Mouse (Mus musculus): ENCODE results near the gene Setx. TPM values are rescaled to one million over a fixed set of nuclear protein-coding genes. Genes with fewer than 3 reads are reported as not detected.

Setx gene
- total and polyA plus RNA-seq, 2 experiments, result 1.8 to 13.6 TPM

DNA sequence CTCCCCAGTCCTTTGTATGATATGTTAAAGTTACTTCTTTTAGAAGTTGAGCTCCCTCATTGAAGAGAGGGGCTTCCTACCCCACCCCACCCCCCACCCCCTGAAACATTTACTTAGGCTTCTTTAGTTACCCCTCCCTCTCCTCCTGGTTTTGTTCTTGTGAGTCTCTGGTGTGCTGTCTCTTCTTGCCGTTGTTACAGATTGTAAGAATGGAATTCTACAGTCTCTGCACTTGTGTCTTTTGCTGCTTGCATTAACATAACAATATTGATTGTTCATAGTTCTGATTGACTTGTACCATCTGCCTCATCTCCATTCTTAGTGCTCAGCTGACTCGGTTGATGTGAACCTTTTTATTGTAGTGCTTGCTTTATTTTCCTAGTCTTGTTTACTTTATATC lies 28.0 kb downstream of the Setx start:
- no peaks in the 10 kb centered on the region for H3K4me1 ChIP-seq (ENCODE audit: control insufficient read depth, insufficient read depth, low read length)
- H3K79me2 ChIP-seq (ENCODE audit: control insufficient read depth, insufficient read depth, low read length), result no peaks in the 10 kb centered on the region
- H3K4me3 ChIP-seq (ENCODE audit: insufficient read depth, low read depth, low read length), result no peak overlapping the region
- H3K27me3 ChIP-seq (ENCODE audit: control insufficient read depth, insufficient read depth, low read length), result no peaks in the 10 kb centered on the region
- WGBS, result 86% methylated on average over 2 of the region's 2 CpGs
- H3K36me3 ChIP-seq (ENCODE audit: control insufficient read depth, insufficient read depth, low read length), result peaks cover 50% of the 10 kb centered on the region
- no peak overlapping the region for H3K27ac ChIP-seq (replicated peaks; ENCODE audit: insufficient read depth, low read depth, low read length)
- TF ChIP-seq POLR2A (IDR thresholded peaks at IDR 0.05; ENCODE audit: extremely low read depth, insufficient read depth, low read length) (no peak), CTCF (IDR thresholded peaks at IDR 0.05; ENCODE audit: low read depth, low read length) (no peak)
- no peak for DNase-seq (ENCODE audit: extremely low read depth, low read depth, low spot score)
- H3K9ac ChIP-seq (ENCODE audit: low read depth, low read length), result no peak overlapping the region

- no peak for DNase-seq (ENCODE audit: extremely low read depth, low read depth, low spot score)
- H3K79me2 ChIP-seq (ENCODE audit: control insufficient read depth, insufficient read depth, low read length), result no peaks in the 10 kb centered on the region
- peaks cover 40% of the 10 kb centered on the region for H3K36me3 ChIP-seq (ENCODE audit: control insufficient read depth, insufficient read depth, low read length)
- no peaks in the 10 kb centered on the region for H3K27me3 ChIP-seq (ENCODE audit: control insufficient read depth, insufficient read depth, low read length)
- H3K4me3 ChIP-seq (ENCODE audit: insufficient read depth, low read depth, low read length), result no peak overlapping the region
- WGBS, result 97% methylated on average over 5 of the region's 5 CpGs
- no peak overlapping the region for H3K27ac ChIP-seq (replicated peaks; ENCODE audit: insufficient read depth, low read depth, low read length)
- no peak overlapping the region for H3K9ac ChIP-seq (ENCODE audit: low read depth, low read length)
- H3K4me1 ChIP-seq (ENCODE audit: control insufficient read depth, insufficient read depth, low read length), result no peaks in the 10 kb centered on the region
- TF ChIP-seq POLR2A (IDR thresholded peaks at IDR 0.05; ENCODE audit: extremely low read depth, insufficient read depth, low read length) (no peak), CTCF (IDR thresholded peaks at IDR 0.05; ENCODE audit: low read depth, low read length) (no peak)
Measured at GRCm38 (mm10) chr2:29168067-29168466, 44.1 kb downstream of the Setx start.

- Histone ChIP-seq H3K4me1 (ENCODE audit: control insufficient read depth, insufficient read depth, low read length) (no peaks in the 10 kb centered on the region), H3K79me2 (ENCODE audit: control insufficient read depth, insufficient read depth, low read length) (no peaks in the 10 kb centered on the region), H3K27ac (replicated peaks; ENCODE audit: insufficient read depth, low read depth, low read length) (no peak overlapping the region), H3K36me3 (ENCODE audit: control insufficient read depth, insufficient read depth, low read length) (peaks cover 73% of the 10 kb centered on the region), H3K4me3 (ENCODE audit: insufficient read depth, low read depth, low read length) (no peak overlapping the region), H3K27me3 (ENCODE audit: control insufficient read depth, insufficient read depth, low read length) (no peaks in the 10 kb centered on the region), H3K9ac (ENCODE audit: low read depth, low read length) (no peak overlapping the region)
- WGBS, result 88% methylated on average over 3 of the region's 3 CpGs
- DNase-seq (ENCODE audit: extremely low read depth, low read depth, low spot score), result no peak
- TF ChIP-seq CTCF (IDR thresholded peaks at IDR 0.05; ENCODE audit: low read depth, low read length) (no peak), POLR2A (IDR thresholded peaks at IDR 0.05; ENCODE audit: extremely low read depth, insufficient read depth, low read length) (no peak)
Measured at GRCm38 (mm10) chr2:29174887-29175286, 50.9 kb downstream of the Setx start.

GRCm38 (mm10) chr2:29179810-29180209 lies 55.8 kb downstream of the Setx start:
- H3K27ac ChIP-seq (replicated peaks; ENCODE audit: insufficient read depth, low read depth, low read length), result no peak overlapping the region
- H3K4me3 ChIP-seq (ENCODE audit: insufficient read depth, low read depth, low read length), result no peak overlapping the region
- no peaks in the 10 kb centered on the region for H3K79me2 ChIP-seq (ENCODE audit: control insufficient read depth, insufficient read depth, low read length)
- 89% methylated on average over 4 of the region's 4 CpGs for WGBS
- DNase-seq (ENCODE audit: extremely low read depth, low read depth, low spot score), result no peak
- H3K9ac ChIP-seq (ENCODE audit: low read depth, low read length), result no peak overlapping the region
- H3K4me1 ChIP-seq (ENCODE audit: control insufficient read depth, insufficient read depth, low read length), result no peaks in the 10 kb centered on the region
- no peak for TF ChIP-seq POLR2A (IDR thresholded peaks at IDR 0.05; ENCODE audit: extremely low read depth, insufficient read depth, low read length)
- TF ChIP-seq CTCF (IDR thresholded peaks at IDR 0.05; ENCODE audit: low read depth, low read length), result no peak
- H3K27me3 ChIP-seq (ENCODE audit: control insufficient read depth, insufficient read depth, low read length), result no peaks in the 10 kb centered on the region
- H3K36me3 ChIP-seq (ENCODE audit: control insufficient read depth, insufficient read depth, low read length), result peaks cover 54% of the 10 kb centered on the region

DNA sequence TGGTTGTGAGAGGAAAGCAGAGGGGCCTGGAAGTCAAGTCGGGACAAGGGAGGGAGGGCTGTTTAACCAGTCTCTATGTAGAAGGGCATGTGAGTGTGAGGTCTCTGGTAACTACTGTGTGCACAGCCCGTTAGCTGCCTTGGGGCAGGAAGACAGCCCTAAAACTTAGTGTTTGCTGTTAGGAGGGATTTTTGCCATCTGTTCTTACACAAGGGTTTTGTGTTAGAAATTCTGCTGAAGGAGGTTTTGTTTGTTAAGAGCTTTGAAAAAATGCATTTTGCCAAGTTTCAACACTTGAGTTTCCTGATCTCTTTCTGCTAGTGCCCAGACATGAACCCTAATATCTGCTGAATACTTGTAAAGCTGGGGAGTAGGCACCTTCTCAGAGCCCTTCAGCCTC lies 57.1 kb downstream of the Setx start:
- Histone ChIP-seq H3K9ac (ENCODE audit: low read depth, low read length) (no peak overlapping the region), H3K79me2 (ENCODE audit: control insufficient read depth, insufficient read depth, low read length) (no peaks in the 10 kb centered on the region), H3K36me3 (ENCODE audit: control insufficient read depth, insufficient read depth, low read length) (peaks cover 44% of the 10 kb centered on the region), H3K27ac (replicated peaks; ENCODE audit: insufficient read depth, low read depth, low read length) (no peak overlapping the region), H3K4me1 (ENCODE audit: control insufficient read depth, insufficient read depth, low read length) (no peaks in the 10 kb centered on the region), H3K27me3 (ENCODE audit: control insufficient read depth, insufficient read depth, low read length) (no peaks in the 10 kb centered on the region), H3K4me3 (ENCODE audit: insufficient read depth, low read depth, low read length) (no peak overlapping the region)
- no peak for DNase-seq (ENCODE audit: extremely low read depth, low read depth, low spot score)
- 85% methylated on average over 2 of the region's 2 CpGs for WGBS
- no peak for TF ChIP-seq POLR2A (IDR thresholded peaks at IDR 0.05; ENCODE audit: extremely low read depth, insufficient read depth, low read length)

DNA sequence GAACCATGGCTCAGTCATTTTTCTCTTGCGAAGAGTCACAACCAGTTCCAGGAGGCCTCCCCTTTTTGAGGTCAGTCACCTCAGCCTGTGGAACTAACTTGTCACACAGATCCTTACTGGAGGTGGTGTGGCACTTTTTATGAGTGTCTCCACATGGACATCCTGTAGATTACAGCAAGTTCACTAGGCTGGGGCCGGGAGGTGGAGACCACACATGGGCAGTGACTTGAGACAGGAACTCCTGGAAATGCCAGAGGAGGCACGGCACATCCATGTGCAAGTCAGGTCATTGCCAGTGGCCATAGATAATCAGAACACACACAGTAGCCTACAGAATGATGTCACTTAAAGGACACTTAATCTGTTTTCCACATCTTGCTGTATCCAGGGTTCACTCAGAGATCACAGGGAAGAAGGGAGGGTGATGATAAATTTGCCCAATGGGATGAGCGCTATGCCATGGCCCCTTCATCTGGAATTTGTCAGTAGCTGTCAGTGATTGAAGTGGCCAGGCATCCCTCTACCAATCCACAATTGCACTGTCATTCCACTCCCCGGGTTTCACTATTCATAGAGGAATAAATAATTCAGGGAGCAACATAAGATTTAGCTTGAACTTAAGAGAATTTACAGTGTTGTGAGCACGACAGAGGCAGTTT lies 59.4 kb downstream of the Setx start:
- peaks cover 23% of the 10 kb centered on the region for H3K36me3 ChIP-seq (ENCODE audit: control insufficient read depth, insufficient read depth, low read length)
- TF ChIP-seq CTCF (IDR thresholded peaks at IDR 0.05; ENCODE audit: low read depth, low read length) (no peak), POLR2A (IDR thresholded peaks at IDR 0.05; ENCODE audit: extremely low read depth, insufficient read depth, low read length) (no peak)
- no peak overlapping the region for H3K27ac ChIP-seq (replicated peaks; ENCODE audit: insufficient read depth, low read depth, low read length)
- no peaks in the 10 kb centered on the region for H3K4me1 ChIP-seq (ENCODE audit: control insufficient read depth, insufficient read depth, low read length)
- no peak for DNase-seq (ENCODE audit: extremely low read depth, low read depth, low spot score)
- no peak overlapping the region for H3K4me3 ChIP-seq (ENCODE audit: insufficient read depth, low read depth, low read length)
- no peaks in the 10 kb centered on the region for H3K27me3 ChIP-seq (ENCODE audit: control insufficient read depth, insufficient read depth, low read length)
- H3K79me2 ChIP-seq (ENCODE audit: control insufficient read depth, insufficient read depth, low read length), result no peaks in the 10 kb centered on the region
- no peak overlapping the region for H3K9ac ChIP-seq (ENCODE audit: low read depth, low read length)
- 72% methylated on average over 6 of the region's 6 CpGs for WGBS

All from liver, adult 2 months (tissue).